Mouse (Mus musculus) thymus, adult 2 months (tissue): ENCODE results near the gene Ptprg.

Experiments
- CTCF ChIP-seq: fragments of 200-500 bp; IDR thresholded peaks from 2 replicates; pipeline ENCODE4 v1.5.1; 2012; ENCODE audit warnings: mild to moderate bottlenecking, control low read depth, low read length, moderate library complexity, borderline replicate concordance; ENCODE audit not compliant: control insufficient read depth, poor library complexity, insufficient read depth; ENCODE audit errors: extremely low read depth
- POLR2A ChIP-seq: fragments of 200-500 bp; IDR thresholded peaks from 2 replicates; pipeline ENCODE4 v1.6.1; 2012; ENCODE audit warnings: mild to moderate bottlenecking, low read length, control low read depth, moderate library complexity; ENCODE audit not compliant: control insufficient read depth, poor library complexity, insufficient read depth; ENCODE audit errors: extremely low read depth

GRCm38 (mm10) chr14:11895486-11895885 lies 342.2 kb downstream of the Ptprg start:
- no peak for TF ChIP-seq POLR2A
- TF ChIP-seq CTCF, result no peak
